ENCODE assay signal across 7 mouse cellular contexts in the genomic region with DNA sequence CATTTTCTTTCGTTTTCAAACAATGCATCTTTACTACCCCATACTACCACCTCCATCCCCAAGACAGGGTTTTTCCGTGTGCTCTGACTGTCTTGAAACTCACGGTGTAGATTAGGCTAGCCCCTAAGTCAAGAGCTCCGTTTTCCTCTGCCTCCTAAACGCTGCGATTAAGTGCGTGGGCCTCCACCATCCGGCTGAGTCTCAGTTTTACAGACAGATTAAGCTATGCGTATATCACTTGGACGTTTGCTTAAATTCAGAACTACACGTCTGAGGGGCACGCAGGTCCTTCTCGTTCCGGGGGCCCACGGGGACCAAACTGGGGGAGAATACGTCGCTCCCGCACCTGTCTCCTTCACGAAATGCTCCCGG. TPM values are rescaled to one million over a fixed set of nuclear protein-coding genes. Genes with fewer than 3 reads are reported as not detected.
DNase-seq lines count a peak whose midpoint lies in the region; ATAC-seq and TF ChIP-seq lines count a peak whose summit lies in the region.

No protein-coding gene starts in this region.

- no peak for TF ChIP-seq EP300 in lung, postnatal 0 days (IDR thresholded peaks at IDR 0.05)

- H3K36me3 ChIP-seq in lung, postnatal 0 days (ENCODE audit: insufficient read depth, low read length), result 0 out of 2 replicates have a peak, but pooled peaks cover 9% of the 10 kb centered on the region
- peaks cover 48% of the 10 kb centered on the region for H3K36me3 ChIP-seq in limb, embryonic 12.5 days
- H3K36me3 ChIP-seq in stomach, embryonic 14.5 days (ENCODE audit: control insufficient read depth, insufficient read depth, low read length), result peaks cover 25% of the 10 kb centered on the region; the same call in 1 of the 2 replicates

- no peak; the same call in 1 of the 2 replicates for TF ChIP-seq CTCF in lung, postnatal 0 days (IDR thresholded peaks at IDR 0.05)
- TF ChIP-seq CTCF in embryonic fibroblast, embryonic 13.5 days (IDR thresholded peaks at IDR 0.05; ENCODE audit: borderline replicate concordance, insufficient read depth, low read length), result no peak

- H3K9ac ChIP-seq in lung, postnatal 0 days (replicated peaks; ENCODE audit: low read depth), result peak overlapping the region; percentile 71
- peak overlapping the region; percentile 83 for H3K9ac ChIP-seq in limb, embryonic 12.5 days (replicated peaks)
- peak overlapping the region; percentile 81 for H3K9ac ChIP-seq in stomach, embryonic 14.5 days (replicated peaks; ENCODE audit: low read depth, low read length)

- H3K4me2 ChIP-seq in lung, postnatal 0 days (replicated peaks; ENCODE audit: low read depth, low read length), result peak overlapping the region; percentile 88
- H3K4me2 ChIP-seq in limb, embryonic 12.5 days, result peak overlapping the region; percentile 59
- peak overlapping the region; percentile 48 for H3K4me2 ChIP-seq in stomach, embryonic 14.5 days (replicated peaks; ENCODE audit: low read depth, low read length)

- 0 out of 2 replicates have a peak, but pooled peaks have one; percentile 18 for TF ChIP-seq POLR2A in embryonic fibroblast, embryonic 13.5 days (IDR thresholded peaks at IDR 0.05; ENCODE audit: low read depth, low read length)

- peak overlapping the region; percentile 55 for H3K27ac ChIP-seq in lung, postnatal 0 days (ENCODE audit: low read length)
- no peak overlapping the region for H3K27ac ChIP-seq in embryonic fibroblast, embryonic 13.5 days (ENCODE audit: insufficient read depth, low read length)
- peak overlapping the region; percentile 78 for H3K27ac ChIP-seq in limb, embryonic 12.5 days
- peak overlapping the region; percentile 56; the same call in 1 of the 2 replicates for H3K27ac ChIP-seq in stomach, embryonic 14.5 days (ENCODE audit: low read length)

- H3K9me3 ChIP-seq in lung, postnatal 0 days (ENCODE audit: low read length), result no peaks in the 10 kb centered on the region
- no peaks in the 10 kb centered on the region for H3K9me3 ChIP-seq in limb, embryonic 12.5 days
- no peaks in the 10 kb centered on the region for H3K9me3 ChIP-seq in stomach, embryonic 14.5 days (ENCODE audit: control insufficient read depth, low read depth, low read length)

- WGBS in lung, postnatal 0 days, result under 1% methylated on average over 20 of the region's 20 CpGs
- WGBS in limb, embryonic 12.5 days, result under 1% methylated on average over 20 of the region's 20 CpGs
- 1% methylated on average over 20 of the region's 20 CpGs for WGBS in stomach, embryonic 14.5 days

- DNase-seq in lung, postnatal 0 days (ENCODE audit: low spot score), result no peak
- no peak for DNase-seq in lung, postnatal 10 days
- no peak for DNase-seq in cerebellum, adult 8-10 months

- ATAC-seq in lung, postnatal 0 days, result no peak
- ATAC-seq in limb, embryonic 12.5 days (ENCODE audit: insufficient number of reproducible peaks, insufficient read depth, low FRiP score, low TSS enrichment, low read depth), result no peak
- no peak for ATAC-seq in stomach, embryonic 14.5 days (ENCODE audit: insufficient number of reproducible peaks, insufficient read depth, low FRiP score, low read depth)
- no peak for ATAC-seq in activated CD4-positive, CD25-positive, alpha-beta regulatory T cell, adult 4 months

- peak overlapping the region; percentile 81 for H3K4me3 ChIP-seq in lung, postnatal 0 days (ENCODE audit: low read depth, low read length)
- H3K4me3 ChIP-seq in embryonic fibroblast, embryonic 13.5 days (ENCODE audit: insufficient read depth, low read length), result peak overlapping the region; percentile 96
- peak overlapping the region; percentile 92 for H3K4me3 ChIP-seq in limb, embryonic 12.5 days (replicated peaks)
- H3K4me3 ChIP-seq in stomach, embryonic 14.5 days (ENCODE audit: low read depth, low read length), result peak overlapping the region; percentile 81

- H3K4me1 ChIP-seq in lung, postnatal 0 days (ENCODE audit: insufficient read depth, low read depth, low read length), result no peaks in the 10 kb centered on the region
- peaks cover 6% of the 10 kb centered on the region for H3K4me1 ChIP-seq in embryonic fibroblast, embryonic 13.5 days (ENCODE audit: control insufficient read depth, insufficient read depth, low read length)
- H3K4me1 ChIP-seq in limb, embryonic 12.5 days (replicated peaks), result peaks cover 20% of the 10 kb centered on the region
- H3K4me1 ChIP-seq in stomach, embryonic 14.5 days (ENCODE audit: control insufficient read depth, insufficient read depth, low read length), result peaks cover 3% of the 10 kb centered on the region; the same call in 1 of the 2 replicates

- H3K27me3 ChIP-seq in lung, postnatal 0 days (replicated peaks; ENCODE audit: insufficient read depth, low read length), result no peaks in the 10 kb centered on the region
- H3K27me3 ChIP-seq in limb, embryonic 12.5 days, result no peaks in the 10 kb centered on the region
- H3K27me3 ChIP-seq in stomach, embryonic 14.5 days (ENCODE audit: control insufficient read depth, insufficient read depth, low read length), result no peaks in the 10 kb centered on the region

RNA-seq across cellular contexts. Expression of gene Mrpl38, which starts 0.6 kb away (rescaled TPM):
- polyA plus RNA-seq in lung, postnatal 0 days (2015; fragmentation: Nextera tagmentation; extraction: Ambion mirVana), result 44.1 and 45.9 TPM in 2 replicates
- 31.6 and 32.5 TPM in 2 replicates for polyA plus RNA-seq in embryonic fibroblast, embryonic 13.5 days (2011; ENCODE audit: insufficient read length, low read depth, missing spikeins)
- 86.9 and 90.8 TPM in 2 replicates for polyA plus RNA-seq in limb, embryonic 12.5 days (2016; fragmentation: Nextera tagmentation; extraction: Ambion mirVana)
- 93.9 and 94.2 TPM in 2 replicates for polyA plus RNA-seq in stomach, embryonic 14.5 days (2014; fragmentation: Nextera tagmentation; extraction: Ambion mirVana)
- 10 to 100 TPM; 17.9 to 25.8 TPM for polyA plus RNA-seq in activated CD4-positive, CD25-positive, alpha-beta regulatory T cell, adult 4 months (2017; shearing (Covaris generic))

RNA-seq across cellular contexts. Expression of gene Trim65, which starts 7.2 kb away (rescaled TPM):
- polyA plus RNA-seq in lung, postnatal 0 days (2015; fragmentation: Nextera tagmentation; extraction: Ambion mirVana), result 3.9 TPM in 2 replicates
- polyA plus RNA-seq in embryonic fibroblast, embryonic 13.5 days (2011; ENCODE audit: insufficient read length, low read depth, missing spikeins), result 2.8 and 2.9 TPM in 2 replicates
- 2.1 and 3.0 TPM in 2 replicates for polyA plus RNA-seq in limb, embryonic 12.5 days (2016; fragmentation: Nextera tagmentation; extraction: Ambion mirVana)
- 5.0 and 6.4 TPM in 2 replicates for polyA plus RNA-seq in stomach, embryonic 14.5 days (2014; fragmentation: Nextera tagmentation; extraction: Ambion mirVana)
- polyA plus RNA-seq in activated CD4-positive, CD25-positive, alpha-beta regulatory T cell, adult 4 months (2017; shearing (Covaris generic)), result 10 to 100 TPM; 10.7 to 11.9 TPM

RNA-seq across cellular contexts. Expression of gene Trim47, which starts 11.1 kb away (rescaled TPM):
- polyA plus RNA-seq in lung, postnatal 0 days (2015; fragmentation: Nextera tagmentation; extraction: Ambion mirVana), result 26.3 and 28.8 TPM in 2 replicates
- polyA plus RNA-seq in embryonic fibroblast, embryonic 13.5 days (2011; ENCODE audit: insufficient read length, low read depth, missing spikeins), result 21.5 and 25.1 TPM in 2 replicates
- 6.0 and 7.9 TPM in 2 replicates for polyA plus RNA-seq in limb, embryonic 12.5 days (2016; fragmentation: Nextera tagmentation; extraction: Ambion mirVana)
- 12.2 and 17.3 TPM in 2 replicates for polyA plus RNA-seq in stomach, embryonic 14.5 days (2014; fragmentation: Nextera tagmentation; extraction: Ambion mirVana)
- not detected for polyA plus RNA-seq in activated CD4-positive, CD25-positive, alpha-beta regulatory T cell, adult 4 months (2017; shearing (Covaris generic))

RNA-seq across cellular contexts. Expression of gene Fbf1, which starts 29.9 kb away (rescaled TPM):
- 11.9 and 16.6 TPM in 2 replicates for polyA plus RNA-seq in lung, postnatal 0 days (2015; fragmentation: Nextera tagmentation; extraction: Ambion mirVana)
- polyA plus RNA-seq in embryonic fibroblast, embryonic 13.5 days (2011; ENCODE audit: insufficient read length, low read depth, missing spikeins), result 34.5 and 42.3 TPM in 2 replicates
- 54.0 and 60.3 TPM in 2 replicates for polyA plus RNA-seq in limb, embryonic 12.5 days (2016; fragmentation: Nextera tagmentation; extraction: Ambion mirVana)
- 29.3 and 30.2 TPM in 2 replicates for polyA plus RNA-seq in stomach, embryonic 14.5 days (2014; fragmentation: Nextera tagmentation; extraction: Ambion mirVana)
- polyA plus RNA-seq in activated CD4-positive, CD25-positive, alpha-beta regulatory T cell, adult 4 months (2017; shearing (Covaris generic)), result 1 to 10 TPM; 2.1 to 3.4 TPM

RNA-seq across cellular contexts. Expression of gene Wbp2, which starts 51.3 kb away (rescaled TPM):
- polyA plus RNA-seq in lung, postnatal 0 days (2015; fragmentation: Nextera tagmentation; extraction: Ambion mirVana), result 84.8 and 108 TPM in 2 replicates
- polyA plus RNA-seq in embryonic fibroblast, embryonic 13.5 days (2011; ENCODE audit: insufficient read length, low read depth, missing spikeins), result 55.1 and 63.8 TPM in 2 replicates
- polyA plus RNA-seq in limb, embryonic 12.5 days (2016; fragmentation: Nextera tagmentation; extraction: Ambion mirVana), result 33.2 and 36.6 TPM in 2 replicates
- polyA plus RNA-seq in stomach, embryonic 14.5 days (2014; fragmentation: Nextera tagmentation; extraction: Ambion mirVana), result 74.0 and 82.4 TPM in 2 replicates
- 100 to 1,000 TPM in 1 of 2 experiments, 10 to 100 TPM in 1; 85.4 to 142 TPM for polyA plus RNA-seq in activated CD4-positive, CD25-positive, alpha-beta regulatory T cell, adult 4 months (2017; shearing (Covaris generic))
